Mouse (Mus musculus): ENCODE results near the gene Terf2.
A peak's percentile ranks its signal among the peaks of the same experiment; 100 is the strongest.

Terf2 gene

DNA sequence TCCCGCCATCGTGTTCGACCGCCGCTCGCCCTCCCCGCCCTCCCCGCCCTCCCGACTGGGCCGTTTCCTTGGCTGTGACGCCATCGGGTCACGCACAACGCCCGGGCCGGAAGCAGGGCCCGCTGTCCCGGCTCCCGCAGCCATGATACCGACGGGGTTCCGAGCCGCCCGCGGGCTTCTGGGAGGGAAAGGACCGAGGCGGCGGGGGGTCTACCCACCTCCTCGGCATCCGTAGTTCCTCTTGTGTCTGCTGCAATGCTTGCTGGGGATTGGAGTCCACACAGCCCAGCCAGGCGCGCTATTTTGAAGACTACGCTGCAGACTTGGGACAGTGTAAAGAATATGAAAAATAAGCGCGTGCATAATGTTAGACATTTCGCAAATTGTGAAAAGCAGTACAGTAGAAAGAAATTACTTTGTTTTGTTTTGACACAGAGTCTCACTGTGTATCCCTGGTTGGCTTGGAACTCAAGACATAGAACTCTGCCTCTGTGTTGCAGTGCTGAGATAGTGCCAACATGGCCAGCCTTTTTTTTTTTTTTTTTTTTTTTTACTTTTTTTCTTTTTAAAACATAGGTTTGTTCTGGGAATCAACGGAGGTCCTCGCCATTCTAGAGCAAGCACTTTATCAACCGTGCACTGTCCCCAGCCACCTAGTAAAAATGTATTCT is at the start of gene Terf2:
Terf2 (minus strand) TSS at position 182 of the 671 bp plus-strand sequence.
- DNase-seq (ENCODE audit: extremely low spot score, low read depth, low spot score): peak; percentile 88

DNA sequence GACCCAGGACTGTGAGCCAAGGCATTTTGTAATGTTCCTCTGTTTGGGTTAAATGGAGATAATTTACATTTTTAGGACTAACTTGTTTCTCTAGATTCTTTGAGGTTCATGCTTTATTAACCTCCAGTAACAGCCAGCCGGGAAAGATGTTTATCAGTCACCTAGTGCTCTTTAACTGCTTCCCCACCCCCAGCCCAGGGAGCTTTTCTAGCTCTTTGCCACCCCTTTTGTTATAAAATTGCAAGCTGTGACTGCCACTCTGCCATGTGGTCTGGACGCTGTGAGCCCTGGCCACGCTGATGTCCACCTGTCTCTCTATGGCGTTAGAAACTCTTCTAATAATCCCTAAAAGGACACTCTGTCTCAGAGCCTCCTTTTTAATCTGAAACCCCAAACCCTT is 47.2 kb upstream of the Terf2 start:
- no peak for DNase-seq (ENCODE audit: extremely low spot score, low read depth, low spot score)

DNA sequence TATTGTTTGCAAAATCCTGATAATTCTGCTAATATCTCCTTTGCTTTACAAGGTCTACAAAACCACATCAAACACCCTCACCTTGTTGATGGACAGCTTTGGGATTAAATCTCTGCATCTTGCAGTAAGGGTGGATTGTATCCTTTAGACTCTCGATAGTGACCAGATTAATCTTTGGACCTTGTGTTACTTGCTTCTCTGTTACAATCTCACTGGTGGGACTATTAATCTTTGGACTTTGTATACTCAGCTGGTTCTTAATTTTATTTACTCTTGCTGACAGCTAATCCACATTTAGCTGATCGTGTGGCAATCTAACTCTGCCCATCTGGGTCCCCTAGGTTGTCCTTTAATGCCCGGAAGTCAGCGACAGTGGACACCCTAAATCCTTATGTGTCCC is 46.2 kb upstream of the Terf2 start:
- no peak for DNase-seq (ENCODE audit: extremely low spot score, low read depth, low spot score)

DNA sequence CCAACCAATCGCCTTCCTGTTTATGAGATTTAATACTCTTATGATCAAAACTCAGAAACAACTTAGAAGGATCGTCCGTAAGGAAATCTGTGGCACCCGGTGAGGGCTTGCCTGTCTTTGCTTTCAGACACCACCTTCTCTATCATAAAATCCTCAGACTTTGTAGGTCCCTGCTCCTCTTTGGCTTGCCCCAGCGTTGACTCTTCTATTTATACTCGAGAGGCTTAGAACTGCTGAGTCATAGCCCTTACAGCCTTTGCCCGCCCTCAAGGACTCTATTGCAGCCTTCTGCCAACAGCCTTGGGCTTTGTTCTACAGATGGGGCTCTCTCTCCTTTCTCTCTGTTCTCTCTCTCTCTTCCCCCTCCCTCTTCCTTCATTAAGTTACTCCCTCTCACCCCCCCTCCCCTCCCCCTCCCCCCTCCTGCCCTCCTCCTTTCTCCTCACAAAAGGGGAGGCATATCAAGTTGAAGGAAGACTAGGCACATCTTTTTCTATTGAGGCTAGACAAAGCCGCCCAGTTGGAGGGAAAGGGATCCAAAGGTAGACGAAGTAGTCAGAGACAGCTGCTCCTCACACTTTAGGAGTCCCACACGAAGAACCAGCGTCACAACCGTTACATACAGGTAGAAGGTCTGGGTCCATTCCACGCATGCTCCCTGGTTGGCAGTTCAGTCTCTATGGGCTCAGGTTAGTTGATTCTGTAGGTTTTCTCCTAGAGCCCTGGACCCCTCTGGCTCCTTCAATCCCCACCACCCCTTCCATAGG is 43.5 kb upstream of the Terf2 start:
- DNase-seq (ENCODE audit: extremely low spot score, low read depth, low spot score): no peak

DNA sequence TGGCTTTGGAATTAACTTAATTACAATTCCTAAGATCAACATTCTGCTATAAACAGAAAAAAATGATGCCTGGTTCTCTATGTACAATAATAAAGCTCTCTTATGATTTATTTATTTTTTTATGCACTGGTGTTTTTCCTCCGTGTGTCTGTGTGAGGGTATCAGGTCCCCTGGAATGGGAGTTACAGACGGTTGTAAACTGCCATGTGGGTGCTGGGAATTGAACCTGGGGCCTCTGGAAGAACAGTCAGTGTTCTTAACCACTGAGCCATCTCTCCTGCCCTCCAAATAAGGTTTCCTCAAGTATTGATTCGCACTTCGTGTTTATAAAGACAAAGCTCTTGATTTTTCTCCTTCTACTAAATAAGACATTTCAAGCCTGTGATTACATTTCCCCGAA is 42.0 kb upstream of the Terf2 start:
- no peak for DNase-seq (ENCODE audit: extremely low spot score, low read depth, low spot score)

DNA sequence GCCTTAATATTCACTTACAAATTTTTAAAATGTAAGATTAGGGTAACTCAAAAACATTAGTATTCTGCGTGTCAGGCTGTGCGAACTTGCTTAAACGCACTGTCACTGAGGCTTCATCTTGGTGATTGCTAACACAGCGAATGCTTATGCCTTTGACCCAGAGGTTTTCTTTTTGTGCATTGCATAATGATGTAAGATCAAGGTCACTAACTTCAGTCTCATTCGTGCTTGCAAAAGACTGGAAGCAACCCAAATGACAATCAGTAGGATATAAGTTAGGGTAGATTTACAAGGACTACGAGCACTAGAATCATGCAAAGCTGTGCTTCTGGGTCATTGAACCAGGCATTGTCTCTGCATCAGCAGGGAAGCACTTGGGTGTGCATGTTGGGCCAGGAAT is 41.2 kb upstream of the Terf2 start:
- DNase-seq (ENCODE audit: extremely low spot score, low read depth, low spot score): no peak

DNA sequence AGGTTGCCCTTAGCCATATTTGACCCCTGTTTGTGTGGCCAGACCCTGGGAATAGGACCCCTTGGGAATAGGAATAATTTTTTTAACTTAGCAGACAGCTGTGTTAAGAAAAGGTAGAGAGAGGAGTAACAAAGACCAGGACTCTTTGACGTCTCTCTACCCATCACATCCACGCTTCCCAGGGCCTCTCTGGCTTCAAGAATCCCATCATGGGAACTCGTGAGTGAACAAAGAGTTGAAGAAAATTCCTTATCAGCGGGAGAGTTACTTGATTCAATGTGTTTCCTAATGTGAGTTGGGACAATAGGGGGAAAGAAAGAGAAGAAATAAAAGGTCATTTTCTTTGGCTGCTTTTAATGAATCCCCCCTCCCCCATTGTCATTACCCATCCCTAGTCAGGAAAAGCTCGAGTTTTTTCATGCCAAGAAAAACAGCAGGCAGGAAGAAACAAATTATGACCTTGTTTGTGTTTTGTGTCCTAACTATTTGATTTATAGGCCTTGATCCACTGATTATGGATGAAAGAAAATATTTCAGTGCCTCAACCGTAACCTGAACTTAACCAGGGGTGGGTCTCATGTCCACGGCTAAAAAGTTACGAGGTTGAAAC is 39.8 kb upstream of the Terf2 start:
- no peak for DNase-seq (ENCODE audit: extremely low spot score, low read depth, low spot score)

DNA sequence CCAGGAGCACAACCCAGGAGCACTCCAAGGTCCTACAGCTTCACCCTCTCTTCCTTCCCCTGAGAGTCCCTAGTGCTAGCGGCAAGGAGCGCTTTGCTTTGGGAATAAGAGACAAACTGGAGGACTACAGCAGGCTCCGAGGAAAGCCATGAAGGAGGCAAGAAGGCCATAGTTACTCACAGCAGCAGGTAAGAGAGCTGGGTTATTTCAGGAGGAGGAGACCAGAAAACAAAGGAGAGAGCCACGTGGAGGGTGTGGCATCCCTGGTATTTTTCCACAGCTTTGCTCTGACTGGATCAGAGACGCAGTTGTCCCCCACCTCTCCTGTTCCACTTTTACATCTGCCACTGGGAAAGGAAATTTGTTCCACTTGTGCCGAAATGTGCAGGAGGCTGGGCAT is 37.5 kb upstream of the Terf2 start:
- DNase-seq (ENCODE audit: extremely low spot score, low read depth, low spot score): no peak

DNA sequence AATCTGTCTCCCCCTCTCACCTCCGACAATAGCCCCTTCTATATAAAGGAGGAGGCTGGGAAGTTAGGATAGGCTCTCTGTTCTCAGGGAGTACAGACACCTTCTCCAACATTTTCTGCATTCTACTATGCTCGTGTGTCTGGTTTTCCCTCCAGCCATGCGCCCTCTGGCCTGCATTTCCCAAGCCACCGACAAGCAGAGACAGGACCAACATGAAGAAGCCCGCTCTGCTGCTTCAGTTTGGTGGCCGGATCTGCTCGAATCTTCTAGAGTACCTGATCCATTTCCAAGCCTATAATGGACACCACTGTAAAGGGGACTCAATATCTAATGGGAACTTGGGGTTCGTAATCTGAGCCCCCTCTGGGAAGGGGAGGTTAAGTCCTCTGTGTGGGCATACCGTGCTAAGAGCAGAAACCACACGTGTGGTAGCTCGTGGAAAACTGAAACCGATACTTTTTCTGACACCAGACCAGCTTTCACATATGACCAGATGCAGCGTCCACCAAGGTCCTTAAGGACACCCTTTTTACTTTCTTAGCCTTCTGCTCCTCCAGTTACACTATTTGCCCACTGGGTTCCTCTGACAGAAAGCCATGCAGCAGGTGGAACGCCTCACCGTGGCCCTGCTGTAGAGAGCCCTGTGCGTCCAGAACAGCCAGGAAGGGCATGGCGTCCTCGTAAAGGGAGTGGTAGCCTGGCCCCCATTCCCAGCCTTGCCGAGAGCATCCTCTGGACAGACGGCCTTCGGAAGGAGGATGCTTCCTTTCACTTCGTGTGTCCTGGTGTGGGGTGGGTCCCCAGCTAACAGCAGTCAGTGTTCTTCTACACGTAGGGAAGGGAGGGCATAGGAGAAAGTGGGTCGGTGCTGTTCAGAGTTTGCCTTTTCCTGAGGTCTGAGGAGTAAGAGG is 36.5 kb upstream of the Terf2 start:
- DNase-seq (ENCODE audit: extremely low spot score, low read depth, low spot score): no peak

DNA sequence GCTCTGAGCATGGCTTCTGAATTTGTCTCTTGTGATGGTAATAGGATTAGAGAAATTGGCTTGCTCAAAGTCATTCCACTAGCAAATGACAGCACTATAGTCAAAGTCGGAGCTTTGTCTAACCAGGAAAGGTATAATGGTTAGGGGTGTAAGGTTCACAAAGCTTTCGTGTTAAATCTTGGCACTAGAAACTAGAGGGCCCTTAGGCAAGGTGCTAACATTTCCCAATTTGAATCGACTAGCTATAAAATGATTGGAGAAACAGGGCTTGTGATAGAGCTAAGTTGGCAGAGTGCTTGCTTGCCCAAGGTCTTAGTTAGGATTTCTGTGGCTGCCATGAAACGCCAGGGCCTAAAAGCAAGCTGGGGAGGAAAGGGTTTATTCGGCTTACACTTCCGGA is 33.7 kb upstream of the Terf2 start:
- DNase-seq (ENCODE audit: extremely low spot score, low read depth, low spot score): no peak

DNA sequence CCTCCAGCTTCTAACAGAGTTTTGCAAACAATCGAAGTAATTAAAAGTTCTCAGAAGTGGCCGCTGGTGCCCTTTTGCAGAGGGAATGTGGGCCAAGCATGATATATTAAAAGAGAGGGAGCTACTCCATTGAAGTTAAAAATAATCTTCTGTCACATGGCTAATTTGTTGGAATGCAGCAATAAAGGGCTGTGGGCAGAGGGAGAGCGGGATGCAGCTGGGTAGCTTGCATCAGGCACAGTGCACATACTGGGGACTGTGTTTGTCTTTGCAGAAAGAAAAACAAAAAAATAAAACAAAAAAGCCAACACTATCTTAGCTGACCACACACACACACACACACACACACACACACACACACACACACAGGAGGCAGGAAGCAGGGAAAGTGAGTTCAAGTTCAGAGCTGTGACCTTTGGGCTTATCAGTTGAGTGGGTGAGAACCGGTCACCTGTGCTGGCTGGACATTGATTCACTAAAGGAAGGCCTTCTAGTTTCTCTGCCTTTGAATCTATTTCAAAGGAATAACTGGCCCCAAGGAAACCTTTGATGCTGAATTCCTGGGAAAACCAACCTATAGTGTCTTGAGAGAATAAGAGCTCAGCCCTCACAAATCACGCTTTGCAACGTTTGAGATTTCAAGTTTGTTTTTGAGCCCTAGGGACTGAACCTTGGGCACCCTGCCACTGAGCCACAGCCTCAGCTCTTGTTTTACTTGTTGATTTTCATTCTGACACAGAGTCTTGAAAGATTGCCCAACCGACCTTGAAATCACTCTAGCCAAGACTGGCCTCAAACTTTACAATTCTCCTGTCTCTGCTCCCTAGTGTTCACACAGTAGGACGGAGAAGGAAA is 33.1 kb upstream of the Terf2 start:
- DNase-seq (ENCODE audit: extremely low spot score, low read depth, low spot score): no peak

DNA sequence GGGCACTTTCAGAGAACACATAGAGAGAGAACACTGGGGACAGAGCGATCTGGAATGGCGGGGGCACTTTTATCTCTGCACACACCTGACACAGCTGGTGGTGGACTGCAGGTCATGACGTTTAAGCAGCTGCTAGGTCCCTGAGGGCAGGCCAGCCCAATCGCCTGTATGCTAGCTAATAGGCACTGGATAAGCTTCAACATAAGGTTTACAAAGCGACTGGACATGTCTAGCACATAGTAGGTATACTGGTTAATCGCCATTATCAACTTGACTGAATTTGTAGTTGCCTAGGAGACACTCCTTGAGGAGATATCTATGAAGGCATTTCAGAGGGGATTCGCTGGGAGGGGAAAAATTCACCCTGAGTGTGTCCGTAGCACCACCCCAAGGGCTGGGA is 28.0 kb upstream of the Terf2 start:
- no peak for DNase-seq (ENCODE audit: extremely low spot score, low read depth, low spot score)

DNA sequence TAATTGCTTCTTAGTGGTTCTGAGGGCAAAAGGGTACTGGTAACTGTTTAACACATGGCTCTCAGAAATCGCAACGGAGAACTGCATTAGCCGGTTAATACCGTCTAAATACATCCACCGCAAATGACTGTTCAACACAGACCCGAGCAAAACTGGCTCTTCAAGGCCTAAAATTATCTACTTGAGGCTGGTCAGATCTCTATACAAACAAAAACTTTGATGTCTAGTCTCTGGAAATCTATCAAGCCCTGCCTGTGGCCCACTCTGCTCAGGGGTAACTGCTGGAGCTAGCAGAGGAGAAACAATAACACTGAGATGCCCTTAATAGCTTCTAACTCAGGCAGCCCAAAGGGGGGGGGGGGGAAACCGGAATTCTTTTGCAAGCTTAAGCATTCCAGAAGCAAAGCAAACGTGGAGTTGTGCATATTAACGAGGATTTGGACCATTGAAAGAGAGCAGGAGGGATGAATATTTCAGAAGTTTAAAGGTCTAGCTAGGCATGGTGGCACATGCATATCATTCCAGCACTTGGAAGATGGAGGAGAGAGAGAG is 26.8 kb upstream of the Terf2 start:
- DNase-seq (ENCODE audit: extremely low spot score, low read depth, low spot score): no peak

DNA sequence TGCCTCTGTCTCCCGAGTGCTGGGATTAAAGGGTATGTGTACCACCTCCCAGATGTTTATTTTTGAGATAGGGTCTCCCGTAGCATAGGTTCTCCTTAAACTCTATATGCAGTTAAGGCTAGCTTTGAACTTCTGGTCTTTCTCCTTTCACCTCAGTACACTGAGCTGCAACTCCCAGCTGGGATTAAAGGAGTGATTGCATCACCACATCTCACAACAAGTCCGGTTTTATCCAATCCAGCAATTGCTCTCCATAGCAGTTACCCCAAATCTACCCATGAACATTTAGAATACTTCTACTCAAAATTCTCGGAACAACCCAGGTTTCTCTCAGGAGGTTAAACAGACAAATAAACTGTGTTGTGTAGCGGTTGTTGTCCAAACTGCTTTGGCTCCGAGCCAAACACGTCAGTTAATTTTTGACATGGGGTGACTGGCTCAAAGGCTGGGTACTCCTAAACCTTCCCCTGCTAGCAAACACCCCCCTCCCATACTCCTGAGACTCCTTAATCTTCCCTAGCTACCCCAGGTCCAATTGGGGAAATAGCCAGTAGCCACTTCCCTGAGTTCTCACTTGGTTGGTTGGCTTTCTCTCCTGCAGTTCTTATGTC is 25.4 kb upstream of the Terf2 start:
- no peak for DNase-seq (ENCODE audit: extremely low spot score, low read depth, low spot score)

DNA sequence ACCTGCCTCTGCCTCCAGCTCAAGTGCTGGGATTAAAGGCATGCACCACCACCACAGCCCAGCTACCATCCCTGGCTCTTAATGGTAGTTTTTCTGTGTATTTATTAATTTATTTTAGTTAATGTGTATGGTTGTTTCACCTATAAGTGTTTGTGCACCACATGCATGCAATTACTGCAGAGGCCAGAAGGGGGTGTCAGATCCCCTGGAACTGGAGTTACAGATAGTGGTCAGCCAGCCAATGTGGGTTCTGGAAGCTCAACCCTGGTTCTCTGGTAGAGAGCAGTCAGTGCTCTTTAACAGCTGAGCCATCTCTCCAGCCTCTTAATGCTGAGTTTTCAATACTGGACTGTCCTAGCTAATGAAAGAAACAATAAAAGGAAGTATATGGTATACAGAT is 24.5 kb upstream of the Terf2 start:
- DNase-seq (ENCODE audit: extremely low spot score, low read depth, low spot score): no peak

DNA sequence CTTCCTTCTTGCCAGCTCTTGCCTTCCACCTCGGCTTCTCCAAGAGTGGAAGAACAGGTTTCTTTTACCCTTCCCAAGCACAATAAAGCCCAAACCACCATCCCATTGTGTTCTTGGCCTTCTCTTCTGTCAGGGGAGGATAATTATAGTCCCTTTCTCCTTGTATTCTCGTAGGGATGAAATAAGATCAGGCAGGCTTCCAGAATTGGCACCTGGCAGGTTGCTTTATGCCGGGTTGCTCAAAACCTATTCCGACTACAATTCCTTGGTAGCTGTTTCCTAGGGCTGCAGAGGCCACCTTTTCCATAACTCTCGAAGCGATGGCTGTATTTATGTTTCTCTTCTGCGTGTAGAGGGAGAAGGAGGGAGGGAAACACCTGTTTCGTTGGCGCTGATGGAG is 23.1 kb upstream of the Terf2 start:
- DNase-seq (ENCODE audit: extremely low spot score, low read depth, low spot score): no peak

DNA sequence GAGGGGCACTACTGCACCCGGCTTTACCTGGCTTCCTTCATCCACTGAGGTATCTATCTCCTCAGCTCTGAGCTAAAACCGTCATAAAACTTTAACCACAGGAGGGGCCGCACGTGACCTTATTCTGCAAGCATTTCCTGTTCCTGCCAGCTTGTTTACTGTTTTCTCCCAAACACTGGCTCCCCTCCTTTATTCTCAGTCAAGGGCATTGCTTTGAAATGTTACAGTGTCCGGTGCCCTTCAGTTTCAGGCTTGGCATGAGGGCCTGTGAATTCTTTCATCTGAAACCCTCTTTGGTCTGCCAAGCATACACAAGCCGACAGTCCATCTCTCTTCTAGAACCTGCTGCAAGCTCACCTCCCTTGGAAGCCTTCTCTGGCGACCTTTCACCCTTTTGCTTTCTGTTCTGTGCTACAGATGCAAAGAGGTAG is 22.5 kb upstream of the Terf2 start:
- DNase-seq (ENCODE audit: extremely low spot score, low read depth, low spot score): no peak

DNA sequence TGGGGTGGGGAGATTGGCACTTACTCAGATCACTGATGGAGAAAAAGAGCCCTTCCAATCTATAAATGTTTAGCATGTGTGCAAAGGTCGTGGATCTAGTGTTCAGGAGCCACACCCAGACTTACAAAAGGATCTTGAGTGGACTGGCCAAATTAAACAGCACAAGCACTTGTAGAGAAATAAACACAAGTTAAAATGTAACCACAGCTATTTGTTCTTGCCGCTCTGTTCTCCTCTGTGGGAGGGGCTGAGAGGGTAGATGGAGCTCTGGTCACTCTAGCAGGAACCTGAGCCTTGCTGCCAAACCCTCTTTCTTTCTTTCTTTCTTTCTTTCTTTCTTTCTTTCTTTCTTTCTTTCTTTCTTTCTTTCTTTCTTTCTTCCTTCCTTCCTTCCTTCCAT is 20.7 kb upstream of the Terf2 start:
- DNase-seq (ENCODE audit: extremely low spot score, low read depth, low spot score): no peak

DNA sequence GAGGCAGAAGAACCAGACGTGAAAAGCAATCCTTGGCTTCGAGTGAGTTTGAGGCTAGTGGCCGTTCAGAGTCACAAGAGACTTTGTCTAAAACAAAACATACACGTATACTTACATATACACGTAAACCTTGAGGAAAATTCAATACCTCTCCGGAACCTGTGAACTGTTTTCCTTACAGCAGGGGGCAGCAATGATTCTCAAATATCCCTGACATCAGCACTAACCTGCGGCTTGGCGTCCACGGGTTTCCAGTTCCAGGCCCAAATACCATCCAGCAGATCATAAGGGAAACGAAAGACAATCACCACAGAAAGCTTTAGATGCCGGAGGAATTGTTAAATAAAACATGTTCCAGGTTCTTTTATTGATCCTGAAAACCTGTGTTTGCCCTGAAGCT is 19.7 kb upstream of the Terf2 start:
- peak; percentile 75 for DNase-seq (ENCODE audit: extremely low spot score, low read depth, low spot score)

DNA sequence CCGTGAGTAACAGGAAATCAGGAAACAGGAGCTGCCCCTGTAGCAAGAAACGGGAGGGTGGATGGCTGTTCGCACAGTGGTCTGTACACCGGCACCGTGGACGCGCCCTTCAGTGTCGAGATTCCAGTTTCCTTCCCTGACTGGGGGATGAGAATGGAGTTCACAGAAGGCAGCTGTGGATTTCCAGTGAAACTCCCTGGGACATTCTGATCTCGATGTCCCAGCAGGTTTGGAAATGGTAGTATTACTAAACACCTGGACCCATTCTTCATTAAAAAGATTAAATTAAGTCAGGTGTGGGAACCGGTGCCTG is 18.6 kb upstream of the Terf2 start:
- no peak for DNase-seq (ENCODE audit: extremely low spot score, low read depth, low spot score)

Measured in hindlimb bud, embryonic 11.5 days (tissue).